ENCODE assay signal across 30 mouse cellular contexts in genomic region chr2:93988440-93988839, GRCm38 (mm10). TPM values are rescaled to one million over a fixed set of nuclear protein-coding genes. Genes with fewer than 3 reads are reported as not detected.
"Had no signal": no experiment of that assay in that cellular context is flagged by ENCODE, and none has a peak within 500 bp of the region (broad histone marks: within the 10 kb centered on the region; RNA-seq: fewer than 3 reads in every experiment).

No protein-coding gene starts in this region.

- ATAC-seq: midbrain, embryonic 13.5 days; midbrain, embryonic 16.5 days had no signal

- H3K9me3 ChIP-seq: limb, embryonic 10.5 days; limb, embryonic 13.5 days; liver, embryonic 13.5 days; megakaryocyte, embryonic 14.5 days; midbrain, embryonic 10.5 days; midbrain, embryonic 13.5 days; neural tube, embryonic 13.5 days; stomach, embryonic 15.5 days had no signal

- H3K4me3 ChIP-seq: limb, embryonic 10.5 days; limb, embryonic 13.5 days; liver, embryonic 13.5 days; megakaryocyte, embryonic 14.5 days; midbrain, embryonic 10.5 days; midbrain, embryonic 13.5 days; myocyte; neural tube, embryonic 13.5 days; stomach, embryonic 15.5 days had no signal

- H3K27me3 ChIP-seq: limb, embryonic 13.5 days; liver, embryonic 13.5 days; midbrain, embryonic 13.5 days; neural tube, embryonic 13.5 days; stomach, embryonic 15.5 days had no signal

- H3K4me1 ChIP-seq: limb, embryonic 13.5 days; liver, embryonic 13.5 days; stomach, embryonic 15.5 days had no signal

- H3K9ac ChIP-seq: limb, embryonic 13.5 days; liver, embryonic 13.5 days; midbrain, embryonic 13.5 days; neural tube, embryonic 13.5 days; stomach, embryonic 15.5 days had no signal

- H3K27ac ChIP-seq: kidney, postnatal 0 days; limb, embryonic 10.5 days; limb, embryonic 13.5 days; liver, embryonic 13.5 days; midbrain, embryonic 10.5 days; midbrain, embryonic 13.5 days; neural tube, embryonic 13.5 days; stomach, embryonic 15.5 days had no signal

- H3K4me2 ChIP-seq: limb, embryonic 13.5 days; liver, embryonic 13.5 days; midbrain, embryonic 13.5 days; neural tube, embryonic 13.5 days; stomach, embryonic 15.5 days had no signal

- DNase-seq: kidney, adult 18-20 months; kidney, adult 9 months; kidney, postnatal 36 days; liver, embryonic 13.5 days; lung, adult 2 months; lung, postnatal 14 days; lung, postnatal 4 days; retina, postnatal 1 day; right cerebral cortex, postnatal 25 days; spleen, adult 18-20 months; thymus, adult 2 months; thymus, postnatal 14 days; thymus, postnatal 4 days had no signal

RNA-seq across cellular contexts. Expression of gene Gm27027, which starts 7.7 kb away (rescaled TPM):
- total RNA-seq: layer of hippocampus, postnatal 25 days; left cerebral cortex, postnatal 25 days; liver, adult 2 months; monocyte, adult 5-6 weeks; neutrophil, adult 5-6 weeks had no signal
- polyA plus RNA-seq: kidney, postnatal 0 days; limb, embryonic 10.5 days; limb, embryonic 13.5 days; liver, adult 2 months; liver, embryonic 13.5 days; liver, embryonic 16.5 days; lung, adult 2 months; lung, embryonic 16.5 days; midbrain, embryonic 10.5 days; midbrain, embryonic 13.5 days; midbrain, embryonic 16.5 days; myocyte; neural tube, embryonic 13.5 days; stomach, embryonic 15.5 days; thymus, adult 2 months had no signal

RNA-seq across cellular contexts. Expression of gene Gm13889, which starts 31.4 kb away (rescaled TPM):
- total RNA-seq: monocyte, adult 5-6 weeks; neutrophil, adult 5-6 weeks had no signal
